Mouse (Mus musculus): Measurements from ENCODE around the gene Stat4. TPM values are rescaled to one million over a fixed set of nuclear protein-coding genes. Genes with fewer than 3 reads are reported as not detected.

Gene Stat4
- total RNA-seq, 2 experiments from 2014 or later: 0.17 to 0.18 TPM

DNA sequence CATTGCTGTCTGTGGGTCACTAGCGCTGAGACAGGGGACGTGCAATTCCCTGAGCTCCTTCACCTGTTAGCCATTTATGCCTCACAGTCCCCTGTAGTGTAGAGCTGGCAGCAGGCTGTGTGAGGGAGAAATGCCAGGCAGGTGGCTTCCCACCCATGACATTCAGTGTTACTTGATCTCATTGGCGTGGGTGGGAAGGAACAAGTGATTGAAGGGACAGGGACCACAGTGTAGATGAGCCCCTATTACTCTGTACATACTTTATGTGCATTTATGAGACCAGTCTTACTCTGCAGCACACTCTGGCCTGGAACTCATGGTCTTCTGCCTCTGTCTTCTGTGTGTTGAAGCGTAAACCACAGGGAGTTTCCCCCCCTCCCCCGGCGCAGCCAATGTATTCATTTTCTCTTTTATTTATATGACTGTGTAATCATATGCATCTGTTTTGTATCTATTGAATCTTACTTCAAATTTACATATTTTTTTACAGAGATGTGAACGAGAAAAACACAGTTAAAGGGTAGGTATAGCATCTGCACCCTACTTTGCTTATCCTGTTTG, 156.7 kb downstream of the Stat4 start:
- DNase-seq (ENCODE audit: low spot score): no peak

DNA sequence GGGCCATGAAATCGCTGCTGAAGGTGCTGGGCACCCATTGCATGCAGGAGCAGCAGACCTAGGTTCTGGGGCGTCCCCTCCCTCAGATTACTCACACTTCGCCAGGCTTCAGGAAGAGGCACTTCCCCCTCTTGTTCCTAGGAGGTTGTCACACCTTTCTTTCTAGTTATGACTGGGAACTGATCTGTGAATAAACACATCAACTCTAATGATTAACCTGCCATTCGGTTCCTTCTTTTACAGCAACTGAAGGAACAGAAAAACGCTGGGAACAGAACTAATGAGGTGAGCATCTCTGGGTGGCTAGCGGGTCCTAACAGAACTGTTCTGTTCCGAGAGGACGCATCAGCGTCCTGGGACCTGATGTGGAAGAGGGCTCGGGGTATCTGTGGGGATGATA, 158.0 kb downstream of the Stat4 start:
- DNase-seq (ENCODE audit: low spot score): no peak

DNA sequence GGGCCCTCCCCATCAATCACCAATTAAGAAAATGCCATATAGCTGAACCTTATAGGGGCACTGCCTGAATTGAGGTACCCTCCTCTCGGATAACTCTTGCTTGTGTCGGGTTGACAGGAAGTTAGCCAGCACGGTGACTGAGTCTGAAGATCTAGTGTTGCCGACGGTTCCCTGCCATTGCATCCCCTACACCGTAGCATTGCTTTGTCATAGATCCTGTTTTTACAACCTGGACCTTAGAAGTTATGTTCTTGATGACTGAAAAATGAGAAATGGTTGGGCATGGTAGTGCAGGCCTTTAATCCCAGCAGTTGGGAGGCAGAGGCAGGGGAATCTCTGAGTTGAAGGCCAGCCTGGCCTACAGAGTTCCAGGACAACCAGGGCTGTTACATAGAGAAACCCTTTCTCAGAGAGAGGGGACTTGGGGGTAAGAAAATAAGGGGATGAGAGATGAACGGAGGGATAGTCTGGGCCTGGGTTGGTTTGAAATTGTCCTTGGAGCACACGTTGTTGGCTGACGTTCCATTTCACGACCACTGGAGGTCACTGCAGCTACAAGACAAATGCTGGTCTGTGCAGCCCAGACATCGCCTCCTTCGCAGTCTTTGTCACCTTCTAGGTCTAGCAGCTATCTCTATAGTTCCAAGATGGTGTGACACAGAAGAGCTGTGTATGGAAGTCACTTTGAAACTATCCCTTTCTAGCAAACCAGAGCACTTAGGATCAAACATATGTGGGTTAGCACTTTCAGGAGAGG, 159.4 kb downstream of the Stat4 start:
- DNase-seq (ENCODE audit: low spot score): peak; percentile 52

DNA sequence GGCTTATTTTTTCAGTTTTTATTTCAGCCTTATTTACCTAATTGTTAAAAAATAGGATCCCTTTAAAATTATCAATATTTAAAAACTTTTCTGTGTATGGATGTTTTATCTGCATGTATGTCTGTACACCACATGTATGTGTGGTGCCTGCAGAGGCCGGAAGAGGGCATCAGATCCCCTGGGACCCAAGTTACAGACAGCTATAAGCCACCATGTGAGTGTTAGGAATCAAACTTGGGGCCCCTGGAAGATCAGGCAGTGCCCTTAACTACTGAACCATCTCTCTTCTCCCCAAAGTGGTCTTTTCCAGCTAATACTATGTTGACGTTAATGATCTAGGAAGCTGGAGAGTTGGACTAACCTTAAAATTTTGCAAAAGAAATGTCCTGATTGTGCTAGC, 160.5 kb downstream of the Stat4 start:
- DNase-seq (ENCODE audit: low spot score): no peak

DNA sequence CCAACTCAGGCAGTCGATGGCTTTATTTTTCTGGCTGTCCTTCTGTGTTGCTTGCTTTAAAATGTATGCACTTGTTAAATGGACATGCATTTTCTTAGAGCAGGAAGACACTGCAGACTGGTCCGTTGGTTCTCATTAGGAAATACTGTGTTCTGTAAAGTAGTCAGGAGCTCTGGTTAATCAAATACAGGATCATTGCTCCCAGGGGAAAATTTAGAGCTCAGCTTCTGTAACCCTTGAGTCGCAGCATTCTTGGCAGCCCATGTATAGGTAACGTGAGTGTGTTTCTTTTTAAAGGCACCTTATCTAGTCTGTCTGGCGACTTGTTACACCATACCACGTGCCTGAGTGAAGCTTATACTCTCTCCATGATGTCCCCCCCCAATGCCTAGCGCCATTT, 161.2 kb downstream of the Stat4 start:
- DNase-seq (ENCODE audit: low spot score): no peak

DNA sequence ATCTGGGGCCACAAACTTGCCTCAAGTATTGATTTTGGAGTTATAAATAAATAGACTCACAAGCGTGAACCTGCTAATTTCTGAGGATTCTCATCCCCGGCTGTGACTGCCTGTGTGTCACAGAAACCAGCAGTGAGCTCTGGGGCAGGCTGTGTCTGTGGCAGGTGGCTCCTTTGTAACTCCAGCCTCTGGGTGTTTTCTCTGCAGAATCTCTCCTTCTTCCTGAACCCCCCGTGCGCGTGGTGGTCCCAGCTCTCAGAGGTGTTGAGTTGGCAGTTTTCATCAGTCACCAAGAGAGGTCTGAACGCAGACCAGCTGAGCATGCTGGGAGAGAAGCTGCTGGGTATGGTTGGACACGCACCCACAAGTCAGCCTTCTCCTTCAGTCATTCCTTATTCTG, 161.7 kb downstream of the Stat4 start:
- DNase-seq (ENCODE audit: low spot score): no peak

DNA sequence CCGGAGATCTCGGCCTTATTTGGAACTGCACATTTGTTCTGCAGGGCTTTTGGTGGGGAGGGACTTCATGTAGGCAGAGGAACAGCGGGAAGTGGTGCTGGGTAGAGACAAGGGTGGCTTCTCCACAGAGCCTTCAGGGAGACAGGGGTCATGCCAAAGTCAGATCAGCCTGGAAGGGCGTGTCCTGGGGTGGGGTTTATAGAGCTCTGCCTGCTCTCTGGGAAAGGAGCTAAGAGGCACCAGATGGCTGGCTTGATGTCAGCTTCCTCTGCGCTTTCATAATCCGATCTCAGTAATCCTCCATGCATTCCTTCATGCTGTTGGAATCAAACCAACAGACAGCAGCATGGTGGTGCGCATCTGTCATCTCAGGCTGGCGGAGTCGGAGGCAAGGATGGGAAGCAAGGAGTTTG, 163.0 kb downstream of the Stat4 start:
- peak; percentile 66 for DNase-seq (ENCODE audit: low spot score)

DNA sequence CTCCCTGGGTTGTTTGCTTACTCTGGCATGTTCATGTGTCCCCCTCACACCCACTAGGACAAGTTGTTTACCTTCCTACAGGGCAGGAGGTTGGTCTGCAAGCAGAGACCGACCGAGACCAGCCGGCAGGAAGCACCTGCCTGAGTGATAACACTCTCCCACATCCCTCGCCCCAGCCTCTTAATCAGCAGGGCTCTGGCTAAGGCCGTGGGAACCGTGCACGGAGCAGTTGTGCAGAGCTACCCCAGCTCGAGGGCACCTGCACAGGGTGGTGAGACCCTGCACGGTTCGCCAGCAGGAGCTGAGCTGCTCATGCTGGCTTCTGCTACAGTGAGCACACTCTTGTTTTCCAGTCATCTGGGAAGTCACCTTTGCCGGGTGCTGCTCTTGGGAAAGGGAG, 163.7 kb downstream of the Stat4 start:
- DNase-seq (ENCODE audit: low spot score): no peak

DNA sequence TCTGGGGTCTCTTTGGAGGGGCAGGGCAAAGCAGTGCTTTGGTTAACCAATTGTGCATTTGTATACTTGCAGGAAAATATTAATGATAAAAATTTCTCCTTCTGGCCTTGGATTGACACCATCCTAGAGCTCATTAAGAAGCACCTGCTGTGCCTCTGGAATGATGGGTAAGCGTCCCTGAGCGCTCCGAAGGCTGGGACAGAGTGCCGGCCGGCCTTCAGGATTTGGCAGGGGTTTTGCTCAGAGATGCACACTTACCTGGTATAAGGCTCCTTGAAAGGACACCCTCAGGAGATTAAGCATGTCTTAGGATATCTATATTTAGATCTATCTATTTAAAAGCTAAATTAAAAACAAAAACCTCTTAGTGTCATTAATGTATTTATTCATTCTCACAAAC, 164.2 kb downstream of the Stat4 start:
- DNase-seq (ENCODE audit: low spot score): no peak

DNA sequence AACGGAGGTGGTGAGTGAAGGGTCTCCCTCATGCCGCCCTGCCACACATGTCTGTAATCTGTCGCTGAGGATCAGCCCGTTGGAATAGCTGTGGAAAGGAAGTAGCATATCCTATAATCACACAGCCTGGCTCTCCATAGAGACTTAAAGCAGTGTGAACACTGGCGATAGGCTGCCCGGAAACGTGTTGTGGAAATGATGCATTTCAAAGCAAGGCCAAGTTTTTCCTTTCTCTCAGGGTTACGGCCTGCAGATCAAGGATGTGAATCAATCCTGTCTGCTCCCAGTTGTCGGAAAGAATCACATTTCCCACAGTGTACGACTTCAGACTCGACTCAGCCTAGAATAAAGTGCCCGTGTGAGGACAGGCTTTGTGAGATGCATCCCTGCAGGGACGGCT, 165.4 kb downstream of the Stat4 start:
- DNase-seq (ENCODE audit: low spot score): no peak

DNA sequence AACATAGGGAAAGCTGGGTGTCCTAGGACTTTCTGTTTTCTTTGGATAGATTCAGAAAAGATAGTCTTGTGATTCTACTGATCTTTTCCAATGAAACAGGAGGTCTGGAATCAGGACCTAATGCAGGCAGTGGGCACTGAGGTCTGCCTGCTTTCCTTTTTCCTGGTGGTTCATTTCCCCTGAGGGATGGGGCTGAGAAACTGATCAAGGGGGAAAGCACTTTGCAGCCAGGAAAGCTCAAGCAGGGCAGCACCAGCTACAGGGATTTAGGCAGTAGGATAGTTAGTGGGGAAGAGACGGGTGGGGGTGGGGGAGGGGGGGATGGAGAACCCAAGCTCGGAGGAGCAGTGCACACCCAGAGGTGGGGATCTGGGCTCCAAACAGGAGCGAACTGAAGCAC, 166.0 kb downstream of the Stat4 start:
- no peak for DNase-seq (ENCODE audit: low spot score)

DNA sequence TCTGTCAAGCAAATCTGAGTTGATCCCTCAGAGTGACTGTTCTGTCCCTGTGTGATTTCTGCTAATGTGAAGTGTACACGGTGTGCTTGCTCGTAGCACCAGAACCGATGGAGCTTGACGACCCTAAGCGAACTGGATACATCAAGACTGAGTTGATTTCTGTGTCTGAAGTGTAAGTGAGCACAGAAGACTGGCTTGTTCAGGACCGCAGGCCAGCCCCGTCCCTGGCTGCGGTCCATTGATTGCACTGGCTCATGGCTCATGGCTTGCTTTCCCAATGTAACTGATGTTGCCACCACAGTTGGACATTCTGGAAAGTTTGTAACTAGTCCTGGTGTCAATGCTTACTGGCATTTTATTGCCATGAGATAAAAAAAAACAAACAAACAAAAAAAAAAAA, 167.9 kb downstream of the Stat4 start:
- DNase-seq (ENCODE audit: low spot score): peak; percentile 34

DNA sequence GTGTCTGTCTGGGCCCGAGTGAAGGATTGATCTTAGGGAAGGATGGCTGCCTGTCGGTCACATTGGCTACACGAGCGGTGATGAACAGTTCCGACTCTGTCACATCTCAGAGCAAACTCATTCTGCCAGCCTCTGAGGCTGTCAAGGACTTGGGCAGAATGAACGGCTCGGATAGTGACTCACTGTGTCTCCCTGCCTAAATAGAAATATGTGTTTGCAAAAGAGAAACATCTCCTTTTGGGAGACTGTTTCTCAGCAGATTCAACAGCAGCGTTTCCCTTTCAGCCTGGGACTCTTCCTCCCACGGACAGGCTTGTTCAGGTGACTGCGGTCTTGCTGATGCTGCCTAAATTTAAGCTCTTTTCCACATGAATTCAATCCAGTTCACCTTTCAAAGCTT, 169.4 kb downstream of the Stat4 start:
- DNase-seq (ENCODE audit: low spot score): no peak

Other genes starting within 250 kb of the Stat4 start
- 10 to 100 TPM in 1 of 2 experiments, 1 to 10 TPM in 1; 8.3 to 13.2 TPM for gene Myo1b, start 71.1 kb upstream of the Stat4 start, total RNA-seq (2021)
- gene Stat1, start 132.3 kb downstream of the Stat4 start, total RNA-seq (2021): 10 to 100 TPM; 11.7 to 11.8 TPM
- gene Gls, start 246.1 kb downstream of the Stat4 start, total RNA-seq (2021): 10 to 100 TPM; 81.6 to 85.6 TPM

All from gastrocnemius, adult 18-20 months (tissue).